Mouse (Mus musculus) ES-E14 (cell line): Measurements from ENCODE around the gene Nop16. TPM values are rescaled to one million over a fixed set of nuclear protein-coding genes. Genes with fewer than 3 reads are reported as not detected.
A peak's percentile ranks its signal among the peaks of the same experiment; 100 is the strongest.

Experiments used
- DNase-seq: peaks from one replicate; pipeline ENCODE4 v3.0.0-alpha.2; 2013; ENCODE audit warnings: low read depth, low spot score
- H3K27ac ChIP-seq: 2 replicates; pipeline ENCODE4 v1.5.1; 2012; ENCODE audit warnings: low read depth, mild to moderate bottlenecking, low read length, moderate library complexity, mixed read lengths; ENCODE audit not compliant: poor library complexity, insufficient read depth, severe bottlenecking
- H3K36me3 ChIP-seq: 2 replicates; pipeline ENCODE4 v1.6.1; 2012; ENCODE audit warnings: mild to moderate bottlenecking, low read length, moderate library complexity, mixed read lengths; ENCODE audit not compliant: control insufficient read depth, poor library complexity, insufficient read depth, severe bottlenecking
- H3K4me1 ChIP-seq, 2 experiments: fragments of 150-350 bp in 1 of 2; sonication (generic) in 1 of 2; 2 replicates each; pipeline ENCODE4 v1.6.1; 2012; ENCODE audit warnings: low read length in 2 of 2, mild to moderate bottlenecking in 1 of 2, mixed read lengths in 1 of 2; ENCODE audit not compliant: control insufficient read depth in 2 of 2, insufficient read depth in 2 of 2, poor library complexity in 1 of 2
- H3K4me3 ChIP-seq, 2 experiments: fragments of 150-350 bp in 1 of 2; sonication (generic) in 1 of 2; 2 replicates each; pipeline ENCODE4 v1.5.1; 2012; ENCODE audit warnings: low read length in 2 of 2, low read depth in 1 of 2, mild to moderate bottlenecking in 1 of 2, mixed read lengths in 1 of 2; ENCODE audit not compliant: insufficient read depth in 1 of 2, poor library complexity in 1 of 2, severe bottlenecking in 1 of 2
- H3K9ac ChIP-seq: 2 replicates; pipeline ENCODE4 v1.6.1; 2012; ENCODE audit warnings: low read depth, mild to moderate bottlenecking, low read length, mixed read lengths; ENCODE audit not compliant: poor library complexity, insufficient read depth, severe bottlenecking
- H3K9me3 ChIP-seq: fragments of 150-350 bp; sonication (generic); 2 replicates; pipeline ENCODE4 v1.6.1; 2012; ENCODE audit warnings: low read depth, mild to moderate bottlenecking, low read length; ENCODE audit not compliant: control insufficient read depth, insufficient read depth
- CHD2 ChIP-seq: IDR thresholded peaks from 2 replicates; pipeline ENCODE4 v1.6.1; 2014; ENCODE audit warnings: mild to moderate bottlenecking, low read depth, low read length, inconsistent platforms
- HCFC1 ChIP-seq: IDR thresholded peaks from 2 replicates; pipeline ENCODE4 v1.6.1; 2012; ENCODE audit warnings: low read length, inconsistent platforms, borderline replicate concordance; ENCODE audit not compliant: insufficient read depth
- MAFK ChIP-seq: IDR thresholded peaks from 2 replicates; pipeline ENCODE4 v1.6.1; 2014; ENCODE audit warnings: mild to moderate bottlenecking, low read depth, low read length, inconsistent platforms; ENCODE audit not compliant: insufficient read depth
- ZC3H11A ChIP-seq: IDR thresholded peaks from 2 replicates; pipeline ENCODE4 v1.6.1; 2012; ENCODE audit warnings: low read depth, mild to moderate bottlenecking, inconsistent platforms, low read length, borderline replicate concordance
- ZNF384 ChIP-seq: IDR thresholded peaks from 2 replicates; pipeline ENCODE4 v1.6.1; 2012; ENCODE audit warnings: low read depth, low read length, inconsistent platforms
- in situ Hi-C, 2 experiments: fragments of 600-800 bp; cut with MboI; formaldehyde crosslinking; loops; one replicate each; pipeline ENCODE4 v1.15.1; 2025; ENCODE audit warnings: low sequenced_read_pairs in 2 of 2, inconsistent platforms in 1 of 2; ENCODE audit not compliant: unreplicated experiment in 2 of 2
- total RNA-seq: library from RNA; depleted of rRNA; stranded (reverse); fragments of 300-350 nt; gene quantifications from 2 replicates; pipeline ENCODE4 v1.2.3, GENCODE M21; 2012

The Nop16 gene
- total RNA-seq, 1 experiment: 65.5 TPM

DNA sequence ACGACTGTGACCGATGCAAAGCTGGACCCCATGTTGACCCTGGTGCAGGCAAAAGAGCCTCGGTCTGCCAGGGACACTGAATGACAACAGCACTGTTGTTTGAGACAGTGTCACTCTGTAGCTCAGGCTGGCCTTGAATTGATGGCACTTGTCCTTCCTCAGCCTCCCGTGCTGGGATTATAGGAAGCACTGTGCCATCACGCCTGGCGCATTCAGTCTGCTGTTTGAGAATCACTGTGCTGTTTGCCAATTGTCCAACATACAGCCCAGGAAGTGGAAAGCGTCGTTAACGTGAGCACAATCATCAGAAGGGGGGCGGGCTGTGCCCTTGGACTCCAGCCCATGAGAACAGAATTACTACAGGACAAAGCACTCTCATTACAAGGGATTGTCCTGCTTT lies 7.8 kb downstream of the Nop16 start:
- TF ChIP-seq CHD2 (no peak), MAFK (no peak), ZC3H11A (no peak), HCFC1 (no peak), ZNF384 (no peak)
- Histone ChIP-seq H3K4me3 (no peak overlapping the region), H3K4me1 (peaks cover 0 to 7% of the 10 kb centered on the region in 2 experiments; a peak in 1 of 4 replicates), H3K9me3 (no peaks in the 10 kb centered on the region), H3K9ac (no peak overlapping the region), H3K27ac (no peak overlapping the region), H3K36me3 (peaks cover 42% of the 10 kb centered on the region)
- no peak for DNase-seq
- in situ Hi-C loops: no loop called here

DNA sequence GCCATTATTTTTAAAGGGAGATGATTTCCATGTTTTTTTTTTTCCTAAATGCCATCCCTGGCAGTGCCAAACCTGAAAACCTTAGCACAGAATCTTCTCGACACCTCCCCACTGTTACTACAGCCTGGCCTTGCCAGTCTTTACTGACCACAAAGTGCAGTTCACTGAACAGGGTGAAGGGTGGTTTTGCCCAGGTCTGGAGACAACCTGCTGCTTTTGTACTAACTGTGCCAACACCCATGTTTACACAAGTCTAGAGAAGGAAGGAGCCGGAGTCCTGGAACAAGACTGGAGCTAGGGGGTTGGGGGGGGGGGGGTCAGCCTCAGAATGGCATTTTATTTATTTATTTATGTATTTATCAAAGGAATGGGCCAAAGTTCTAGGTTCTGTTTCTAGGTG lies 8.5 kb downstream of the Nop16 start:
- in situ Hi-C loops: no loop called here
- TF ChIP-seq ZC3H11A (no peak), CHD2 (no peak), MAFK (no peak), HCFC1 (no peak), ZNF384 (no peak)
- Histone ChIP-seq H3K4me1 (peaks cover 0 to 7% of the 10 kb centered on the region in 2 experiments; a peak in 1 of 4 replicates), H3K36me3 (peaks cover 42% of the 10 kb centered on the region), H3K9ac (no peak overlapping the region), H3K27ac (no peak overlapping the region), H3K4me3 (no peak overlapping the region), H3K9me3 (no peaks in the 10 kb centered on the region)
- no peak for DNase-seq

DNA sequence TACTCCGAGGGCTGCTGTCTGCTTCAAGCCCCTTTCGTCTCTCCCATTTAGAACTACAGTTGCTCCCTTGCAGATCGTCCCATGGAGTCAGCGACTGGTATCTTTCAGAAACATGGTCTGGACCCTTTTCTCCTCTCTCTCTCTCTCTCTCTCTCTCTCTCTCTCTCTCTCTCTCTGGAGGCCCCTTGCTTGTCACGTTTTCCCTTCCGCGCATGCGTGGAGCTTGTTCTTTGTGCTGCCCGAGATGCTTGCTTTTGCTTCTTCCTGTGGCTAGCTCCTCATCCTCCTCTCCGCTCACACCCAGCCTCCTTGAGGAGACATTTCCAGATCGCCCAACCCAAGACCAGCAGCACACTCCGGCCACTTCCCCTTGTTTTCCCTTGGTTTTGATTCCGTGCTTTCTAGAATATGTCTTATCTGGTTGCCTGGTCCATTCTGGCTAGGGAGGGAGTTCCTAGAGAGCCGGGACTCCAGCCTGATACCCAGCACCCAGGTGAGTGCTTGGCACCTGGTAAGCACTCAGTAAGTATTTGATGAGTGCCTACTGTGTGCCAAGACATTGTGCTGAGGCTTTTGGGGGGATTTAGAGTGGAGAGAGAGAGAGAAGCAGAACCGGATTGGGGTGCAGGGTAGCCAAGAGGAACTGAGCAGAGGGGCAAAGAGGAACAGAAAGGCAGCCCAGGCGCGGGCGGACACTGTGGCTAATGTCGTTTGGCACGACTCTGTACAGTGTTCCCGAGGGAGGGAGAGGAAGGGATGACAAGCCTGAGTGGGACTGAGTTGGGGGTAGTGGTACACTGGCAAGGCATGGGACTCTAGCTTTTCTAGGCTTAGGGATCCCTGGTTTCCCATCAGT lies 12.0 kb downstream of the Nop16 start:
- H3K27ac ChIP-seq: no peak overlapping the region
- in situ Hi-C loops: no loop called here
- peaks cover 12% of the 10 kb centered on the region for H3K36me3 ChIP-seq
- no peak for TF ChIP-seq ZNF384
- no peak for TF ChIP-seq HCFC1
- no peak for TF ChIP-seq CHD2
- no peak for TF ChIP-seq MAFK
- TF ChIP-seq ZC3H11A: no peak
- no peaks in the 10 kb centered on the region for H3K9me3 ChIP-seq
- DNase-seq: no peak
- H3K4me3 ChIP-seq: peak overlapping the region in 1 of 2 experiments; percentile 28; a peak in 2 of 4 replicates
- H3K9ac ChIP-seq: peak overlapping the region; percentile 11; the same call in 1 of the 2 replicates
- H3K4me1 ChIP-seq: peaks cover 2 to 11% of the 10 kb centered on the region in 2 experiments; a peak in 1 of 4 replicates

DNA sequence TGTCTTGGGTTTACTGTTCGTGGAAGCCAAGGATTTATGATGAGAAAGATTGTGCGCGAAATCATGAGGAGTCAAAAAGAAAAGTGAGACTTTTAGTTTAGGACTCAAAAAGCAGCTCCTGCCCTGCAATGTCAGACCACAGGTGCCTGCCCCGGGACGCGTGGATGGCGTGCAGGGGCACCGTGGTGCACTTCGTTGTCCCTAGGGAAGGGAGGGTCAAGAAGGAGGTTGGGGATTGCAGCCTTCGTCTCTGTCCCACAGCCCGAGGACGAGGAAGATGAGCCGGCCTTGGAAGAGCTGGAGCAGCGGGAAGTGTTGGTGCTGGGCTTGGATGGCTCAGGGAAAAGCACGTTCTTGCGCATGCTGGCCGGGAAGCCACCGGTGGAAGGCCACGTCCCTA lies 14.4 kb downstream of the Nop16 start:
- no peak for DNase-seq
- peak overlapping the region; percentile 93 for H3K9ac ChIP-seq
- H3K4me3 ChIP-seq: peak overlapping the region; percentile 89 to 92
- in situ Hi-C loops: no loop called here
- peaks cover 3% of the 10 kb centered on the region; the same call in 1 of the 2 replicates for H3K36me3 ChIP-seq
- peaks cover 2 to 9% of the 10 kb centered on the region in 2 experiments; a peak in 1 of 4 replicates for H3K4me1 ChIP-seq
- H3K27ac ChIP-seq: no peak overlapping the region
- no peaks in the 10 kb centered on the region for H3K9me3 ChIP-seq
- TF ChIP-seq CHD2: no peak
- no peak for TF ChIP-seq MAFK
- no peak for TF ChIP-seq ZNF384
- TF ChIP-seq HCFC1: no peak
- TF ChIP-seq ZC3H11A: no peak
